Mouse (Mus musculus) right cerebral cortex, adult 18-20 months (tissue): ENCODE data around the gene Gm28230.

ENCODE experiments used
- DNase-seq: peaks from one replicate; pipeline ENCODE4 v3.0.0; 2022; ENCODE audit warnings: mixed read lengths

Gene Gm28230

GRCm38 (mm10) chr2:74741252-74741978 is 14.9 kb downstream of the Gm28230 start:
- no peak for DNase-seq

GRCm38 (mm10) chr2:74741979-74742277 is 15.4 kb downstream of the Gm28230 start:
- DNase-seq = no peak

- DNase-seq = no peak
Measured at GRCm38 (mm10) chr2:74745540-74746297, 19.2 kb downstream of the Gm28230 start.

DNA sequence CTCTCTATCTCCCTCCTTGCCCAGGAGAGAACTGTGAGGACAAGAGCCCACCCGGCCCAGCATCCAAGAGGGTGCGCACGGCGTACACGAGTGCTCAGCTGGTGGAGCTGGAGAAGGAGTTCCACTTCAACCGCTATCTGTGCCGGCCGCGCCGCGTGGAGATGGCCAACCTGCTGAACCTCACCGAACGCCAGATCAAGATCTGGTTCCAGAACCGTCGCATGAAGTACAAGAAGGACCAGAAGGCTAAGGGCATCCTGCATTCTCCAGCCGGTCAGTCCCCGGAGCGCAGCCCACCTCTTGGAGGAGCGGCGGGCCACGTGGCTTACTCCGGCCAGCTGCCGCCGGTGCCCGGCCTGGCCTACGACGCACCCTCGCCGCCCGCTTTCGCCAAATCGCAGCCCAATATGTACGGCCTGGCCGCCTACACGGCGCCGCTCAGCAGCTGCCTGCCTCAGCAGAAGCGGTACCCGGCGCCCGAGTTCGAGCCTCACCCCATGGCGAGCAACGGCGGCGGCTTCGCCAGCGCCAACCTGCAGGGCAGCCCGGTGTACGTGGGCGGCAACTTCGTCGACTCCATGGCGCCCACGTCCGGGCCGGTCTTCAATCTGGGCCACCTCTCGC is 19.9 kb downstream of the Gm28230 start:
- no peak for DNase-seq

GRCm38 (mm10) chr2:74747006-74747405 is 20.5 kb downstream of the Gm28230 start:
- no peak for DNase-seq

GRCm38 (mm10) chr2:74747661-74748141 is 21.2 kb downstream of the Gm28230 start:
- no peak for DNase-seq

- DNase-seq = no peak
Measured at GRCm38 (mm10) chr2:74748436-74748995, 22.0 kb downstream of the Gm28230 start.

DNA sequence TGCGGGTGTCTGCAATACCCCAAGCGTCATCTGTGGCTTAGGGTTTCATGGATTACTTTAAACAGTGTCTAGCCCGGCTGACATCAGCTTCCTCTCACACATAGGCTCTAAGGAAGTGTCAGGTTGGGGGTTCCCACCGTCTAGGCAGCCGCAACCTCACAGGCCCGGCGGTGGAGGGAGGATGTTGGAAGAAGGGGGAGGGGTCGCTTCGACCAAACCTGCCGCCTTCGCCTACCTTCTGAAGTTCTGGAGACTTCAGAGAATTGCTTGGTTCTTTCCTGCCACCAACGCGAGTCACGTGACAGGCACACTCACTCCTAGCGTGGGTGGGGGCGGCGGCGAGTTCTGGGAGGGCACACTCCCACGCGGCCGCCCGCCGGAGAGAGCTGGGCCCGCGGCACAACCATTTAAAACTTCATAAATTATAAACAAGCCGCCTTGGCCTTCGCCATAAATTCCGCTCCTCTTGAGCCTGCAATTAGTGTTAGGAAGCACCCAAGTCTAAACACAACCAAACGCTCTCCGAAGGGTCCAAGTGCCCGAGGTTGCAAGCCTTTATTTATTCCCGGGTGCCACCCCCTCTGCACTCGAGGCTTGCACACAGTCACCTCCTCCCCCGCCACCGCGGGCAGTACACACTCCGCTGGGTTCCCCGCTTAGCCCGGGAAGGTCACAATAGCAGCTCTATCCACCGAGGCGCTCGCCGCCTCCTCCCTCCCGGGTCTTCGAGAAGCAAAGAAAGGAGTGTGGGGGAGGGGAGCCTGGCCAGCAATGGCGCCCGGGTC is 23.0 kb downstream of the Gm28230 start:
- DNase-seq = no peak

GRCm38 (mm10) chr2:74750731-74751250 is 24.3 kb downstream of the Gm28230 start:
- no peak for DNase-seq

DNA sequence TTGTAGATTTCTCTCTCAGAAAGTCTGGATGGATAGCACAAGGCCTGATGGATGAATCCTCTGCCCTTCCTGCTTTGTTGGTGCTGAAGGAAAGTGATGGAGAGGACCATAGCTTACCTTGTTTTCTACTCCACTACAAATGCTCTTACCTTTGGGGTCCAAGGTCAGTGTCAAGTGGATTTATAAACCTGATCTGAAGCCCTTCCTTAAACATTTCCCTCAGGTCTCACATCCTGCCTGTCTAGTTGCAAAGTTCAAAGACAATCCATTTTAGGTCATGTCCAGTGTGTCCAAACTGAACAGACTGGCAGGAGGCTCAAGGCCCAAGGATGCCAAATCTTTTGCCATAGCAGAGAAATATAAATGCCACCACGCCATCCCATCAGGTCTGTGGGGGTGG is 25.3 kb downstream of the Gm28230 start:
- no peak for DNase-seq

GRCm38 (mm10) chr2:74752431-74753174 is 26.1 kb downstream of the Gm28230 start:
- no peak for DNase-seq

DNA sequence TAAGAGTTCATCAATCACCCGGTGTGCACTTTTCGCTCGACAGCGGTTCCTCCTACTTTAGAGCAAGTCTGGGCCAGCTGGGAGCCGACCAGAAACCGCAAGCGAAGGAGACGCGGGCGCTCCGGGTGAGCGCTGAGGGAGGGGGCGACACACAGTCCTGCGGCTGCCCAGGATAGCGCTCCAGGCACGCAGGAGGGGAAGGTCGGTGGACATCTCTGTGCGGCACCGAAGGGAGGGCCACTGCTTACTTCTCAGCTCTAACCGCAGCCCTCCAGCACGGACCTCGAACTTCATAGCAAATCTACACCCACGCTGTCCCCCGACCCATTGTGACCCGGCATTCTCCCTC is 26.6 kb downstream of the Gm28230 start:
- DNase-seq = no peak

DNA sequence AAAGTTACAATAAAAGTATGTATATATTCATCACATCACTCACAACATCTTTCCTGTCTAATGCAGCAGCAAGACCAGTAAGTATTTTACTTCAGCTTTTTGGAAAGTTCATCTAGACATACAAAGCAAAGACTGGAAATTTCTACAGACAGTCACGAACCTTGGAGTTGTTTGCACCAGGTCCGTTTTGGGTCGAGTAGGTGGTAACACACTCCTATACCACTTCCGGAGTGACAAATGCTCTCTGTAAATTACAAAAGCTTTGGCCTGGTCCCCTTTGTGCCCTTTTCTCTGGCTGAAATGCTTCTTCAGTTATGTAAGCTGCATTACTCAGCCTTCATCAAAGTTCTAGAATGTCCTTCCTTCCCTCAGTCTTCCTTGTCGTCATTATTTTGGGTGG is 27.2 kb downstream of the Gm28230 start:
- DNase-seq = no peak

GRCm38 (mm10) chr2:74760146-74760545 is 33.6 kb downstream of the Gm28230 start:
- DNase-seq = no peak

DNA sequence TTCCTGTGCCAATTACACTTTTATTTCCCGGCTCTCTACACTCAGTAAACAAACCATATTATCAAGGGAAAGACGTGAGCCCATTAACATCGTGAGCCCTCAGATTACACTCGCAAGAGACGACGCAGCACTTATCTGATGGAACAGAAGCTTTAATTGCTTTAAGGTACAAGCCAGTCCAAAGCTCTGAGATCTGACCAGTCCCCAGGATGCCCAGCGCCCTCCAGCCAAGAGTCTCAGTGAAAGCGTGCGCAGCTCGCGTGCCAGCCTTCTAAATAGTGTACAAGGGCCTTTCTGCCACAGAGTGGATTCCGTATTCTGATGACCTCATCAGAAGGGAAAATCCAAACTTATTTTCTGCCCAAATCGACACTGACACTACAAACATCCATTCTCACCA is 35.4 kb downstream of the Gm28230 start:
- no peak for DNase-seq

DNA sequence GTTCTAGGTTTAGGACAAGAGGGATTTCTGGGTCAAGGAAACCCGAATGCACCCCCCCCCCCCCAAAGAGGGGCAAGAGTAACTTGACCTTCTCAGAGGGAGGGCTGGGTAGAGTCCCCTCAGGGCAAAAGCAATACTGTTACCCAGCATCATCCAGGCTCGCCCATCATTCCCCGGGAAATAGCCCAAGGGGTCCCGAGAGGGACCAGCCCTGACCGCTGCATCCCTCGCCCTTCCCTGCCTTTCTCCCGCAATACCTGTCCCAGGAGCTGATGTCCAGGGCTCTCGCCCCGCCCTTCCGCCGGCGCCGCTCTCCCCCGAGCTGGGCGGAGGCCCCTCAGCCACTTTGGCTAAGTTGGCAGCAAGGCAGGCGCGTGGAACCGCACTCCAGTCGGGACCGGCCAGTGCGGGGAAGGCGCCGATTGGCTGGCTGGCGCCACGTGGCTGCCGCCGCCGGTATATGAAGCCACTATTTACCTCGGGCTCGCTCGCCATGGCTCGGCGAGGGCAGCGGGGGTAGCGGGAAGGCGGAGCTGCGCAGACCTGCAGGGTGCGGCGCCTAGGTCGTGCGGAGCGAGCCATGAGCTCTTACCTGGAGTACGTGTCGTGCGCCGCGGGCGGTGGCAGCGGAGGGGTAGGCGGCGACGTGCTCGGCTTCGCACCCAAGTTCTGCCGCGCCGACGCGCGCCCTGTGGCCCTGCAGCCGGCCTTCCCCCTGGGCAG is 36.2 kb downstream of the Gm28230 start, which contains the start of gene Hoxd1:
Gene Hoxd1 (plus strand): TSS at position 459 of the 723 bp plus-strand sequence.
- no peak for DNase-seq

DNA sequence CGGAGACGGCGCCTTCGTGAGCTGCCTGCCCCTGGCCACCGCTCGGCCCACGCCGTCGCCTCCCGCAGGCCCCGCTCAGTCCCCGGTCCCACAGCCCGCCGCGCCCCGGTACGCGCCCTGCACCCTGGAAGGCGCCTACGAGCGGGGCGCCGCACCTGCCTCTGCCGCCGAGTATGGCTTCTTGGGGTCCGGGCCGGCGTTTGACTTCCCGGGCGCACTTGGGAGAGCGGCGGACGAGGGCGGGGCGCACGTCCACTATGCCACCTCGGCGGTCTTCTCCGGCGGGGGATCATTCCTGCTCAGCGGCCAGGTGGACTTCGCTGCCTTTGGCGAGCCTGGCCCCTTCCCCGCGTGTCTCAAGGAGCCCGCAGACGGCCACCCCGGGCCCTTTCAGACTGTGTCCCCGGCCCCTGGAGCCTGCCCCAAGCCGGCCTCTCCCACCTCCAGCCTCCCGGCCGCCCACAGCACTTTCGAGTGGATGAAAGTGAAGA is 36.8 kb downstream of the Gm28230 start:
- no peak for DNase-seq

GRCm38 (mm10) chr2:74763976-74764375 is 37.4 kb downstream of the Gm28230 start:
- DNase-seq = no peak

GRCm38 (mm10) chr2:74774359-74774758 is 47.8 kb downstream of the Gm28230 start:
- DNase-seq = no peak

DNA sequence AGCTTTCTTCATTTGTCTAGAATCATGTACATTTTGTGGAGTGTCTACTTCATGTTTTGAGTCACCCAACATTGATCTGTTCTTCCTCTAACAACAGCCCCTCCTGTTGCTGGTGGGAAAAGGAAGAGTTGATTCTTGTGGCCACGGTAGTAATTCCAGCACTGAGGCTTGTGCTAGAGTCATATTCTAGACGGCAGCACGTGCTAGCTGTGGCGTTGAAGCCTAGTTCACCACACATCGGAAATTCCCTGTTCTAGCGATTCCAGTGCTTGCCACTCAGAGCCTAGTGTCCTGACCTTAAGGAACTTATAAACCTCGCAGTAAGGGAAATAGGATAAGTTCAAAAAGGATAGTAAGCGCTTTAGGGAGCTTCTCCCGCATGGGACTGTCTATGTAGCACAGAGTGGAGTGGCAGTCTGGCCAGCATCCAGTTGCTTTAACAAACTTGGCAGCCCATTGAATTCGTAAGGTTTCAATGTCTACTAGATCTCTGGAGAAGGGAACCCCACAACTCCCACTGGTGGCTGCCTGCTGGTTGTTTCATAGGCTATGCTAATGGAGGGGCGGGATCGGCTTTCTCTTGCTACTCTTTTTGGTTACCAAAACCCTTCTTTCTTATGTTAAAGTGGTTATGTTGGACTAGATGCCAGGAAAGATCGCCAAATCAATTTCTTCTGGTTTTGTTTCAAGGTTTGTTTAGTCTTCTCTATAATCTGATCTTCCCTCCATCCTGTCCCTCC is 51.2 kb downstream of the Gm28230 start:
- DNase-seq = no peak
